Mouse (Mus musculus) spleen, adult 2 months (tissue): ENCODE results near the gene Il4i1. TPM values are rescaled to one million over a fixed set of nuclear protein-coding genes. Genes with fewer than 3 reads are reported as not detected.
A peak's percentile ranks its signal among the peaks of the same experiment; 100 is the strongest.

Source experiments
- DNase-seq, 2 experiments: peaks; one replicate each; pipeline versions ENCODE4 v3.0.0 to v3.0.0-alpha.2; 2012 to 2021; ENCODE audit warnings: low spot score in 2 of 2, low read depth in 1 of 2
- H3K27ac ChIP-seq: fragments of 200-500 bp; 2 replicates; pipeline ENCODE4 v1.5.1; 2012; ENCODE audit warnings: low read length, inconsistent platforms; ENCODE audit not compliant: insufficient read depth
- H3K27me3 ChIP-seq: fragments of 200-500 bp; 2 replicates; pipeline ENCODE4 v1.6.1; 2012; ENCODE audit warnings: mild to moderate bottlenecking, moderate library complexity, low read length, inconsistent platforms; ENCODE audit not compliant: control insufficient read depth, insufficient read depth
- H3K36me3 ChIP-seq: fragments of 200-500 bp; 2 replicates; pipeline ENCODE4 v1.6.1; 2012; ENCODE audit warnings: mild to moderate bottlenecking, low read length, inconsistent platforms; ENCODE audit not compliant: control insufficient read depth, insufficient read depth
- H3K4me1 ChIP-seq: fragments of 200-500 bp; 2 replicates; pipeline ENCODE4 v1.6.1; 2011; ENCODE audit warnings: inconsistent platforms; ENCODE audit not compliant: control insufficient read depth, insufficient read depth, insufficient read length
- H3K4me3 ChIP-seq: fragments of 200-500 bp; 2 replicates; pipeline ENCODE4 v1.5.1; 2011; ENCODE audit warnings: mild to moderate bottlenecking, inconsistent platforms; ENCODE audit not compliant: insufficient read depth, insufficient read length; ENCODE audit errors: extremely low read depth
- CTCF ChIP-seq: fragments of 200-500 bp; IDR thresholded peaks from 2 replicates; pipeline ENCODE4 v1.5.1; 2011; ENCODE audit warnings: mild to moderate bottlenecking, inconsistent platforms; ENCODE audit not compliant: insufficient read depth, insufficient read length, insufficient replicate concordance; ENCODE audit errors: extremely low read depth
- POLR2A ChIP-seq: fragments of 200-500 bp; IDR thresholded peaks from 2 replicates; pipeline ENCODE4 v1.6.1; 2011; ENCODE audit warnings: low read depth, low read length, inconsistent platforms
- WGBS: fragments of 180-500 bp; shearing (Covaris S2); methylation state at CpG from one replicate; pipeline ENCODE4 v1.1.7; 2018; 5-methylcytosine and 5-hydroxymethylcytosine counted together
- polyA plus RNA-seq: library from polyadenylated mRNA; depleted of rRNA; stranded (reverse); fragments of >200 nt; gene quantifications from 2 replicates; pipeline ENCODE4 v1.2.3, GENCODE M21; 2012; rRNA removed

Gene Il4i1
- 175 and 251 TPM in 2 replicates for polyA plus RNA-seq

- DNase-seq = peak; percentile 98 to 99
- Histone ChIP-seq H3K4me1 (peaks cover 7% of the 10 kb centered on the region), H3K36me3 (no peaks in the 10 kb centered on the region), H3K27ac (peak within 1 kb of the TSS; percentile 92), H3K27me3 (no peaks in the 10 kb centered on the region), H3K4me3 (peak within 1 kb of the TSS; percentile 93)
- no peak for TF ChIP-seq CTCF
- peak; percentile 60 for TF ChIP-seq POLR2A
- under 1% methylated on average over 59 of the region's 62 CpGs for WGBS
These were observed at the start of gene Il4i1, which contains the start of gene Nup62 for GRCm38 (mm10) chr7:44815721-44816469. TSS of gene Il4i1 (plus strand) at chr7:44816387. TSS of gene Nup62 (plus strand) at chr7:44816088.

GRCm38 (mm10) chr7:44768129-44768528 lies 48.1 kb upstream of the Il4i1 start:
- Histone ChIP-seq H3K36me3 (peaks cover 52% of the 10 kb centered on the region), H3K27ac (no peak overlapping the region), H3K4me3 (no peak overlapping the region), H3K27me3 (no peaks in the 10 kb centered on the region), H3K4me1 (no peaks in the 10 kb centered on the region)
- no peak for DNase-seq
- WGBS = 89% methylated on average over 5 of the region's 5 CpGs
- TF ChIP-seq POLR2A (no peak), CTCF (no peak)

- Histone ChIP-seq H3K4me1 (no peaks in the 10 kb centered on the region), H3K27me3 (no peaks in the 10 kb centered on the region), H3K27ac (no peak overlapping the region), H3K4me3 (no peak overlapping the region), H3K36me3 (peaks cover 51% of the 10 kb centered on the region)
- 60% methylated on average over 6 of the region's 6 CpGs for WGBS
- DNase-seq = no peak
- no peak for TF ChIP-seq POLR2A
- no peak for TF ChIP-seq CTCF
These were observed 46.1 kb upstream of the Il4i1 start for GRCm38 (mm10) chr7:44770046-44770578.

- WGBS = 59% methylated on average over 8 of the region's 8 CpGs
These were observed 43.5 kb upstream of the Il4i1 start for GRCm38 (mm10) chr7:44772591-44773204.

GRCm38 (mm10) chr7:44776849-44777498 lies 39.2 kb upstream of the Il4i1 start:
- DNase-seq = no peak
- 91% methylated on average over 9 of the region's 9 CpGs for WGBS
- Histone ChIP-seq H3K4me3 (no peak overlapping the region), H3K27me3 (no peaks in the 10 kb centered on the region), H3K27ac (no peak overlapping the region), H3K4me1 (no peaks in the 10 kb centered on the region), H3K36me3 (peaks cover 19% of the 10 kb centered on the region)
- TF ChIP-seq CTCF (no peak), POLR2A (no peak)

More at GRCm38 (mm10) chr7:44772591-44773204, 43.5 kb upstream of the Il4i1 start:
- H3K27ac ChIP-seq = no peak overlapping the region
- TF ChIP-seq CTCF (no peak), POLR2A (no peak)
- no peak for DNase-seq
- H3K36me3 ChIP-seq = peaks cover 41% of the 10 kb centered on the region
- H3K4me3 ChIP-seq = no peak overlapping the region
- H3K4me1 ChIP-seq = no peaks in the 10 kb centered on the region
- no peaks in the 10 kb centered on the region for H3K27me3 ChIP-seq

DNA sequence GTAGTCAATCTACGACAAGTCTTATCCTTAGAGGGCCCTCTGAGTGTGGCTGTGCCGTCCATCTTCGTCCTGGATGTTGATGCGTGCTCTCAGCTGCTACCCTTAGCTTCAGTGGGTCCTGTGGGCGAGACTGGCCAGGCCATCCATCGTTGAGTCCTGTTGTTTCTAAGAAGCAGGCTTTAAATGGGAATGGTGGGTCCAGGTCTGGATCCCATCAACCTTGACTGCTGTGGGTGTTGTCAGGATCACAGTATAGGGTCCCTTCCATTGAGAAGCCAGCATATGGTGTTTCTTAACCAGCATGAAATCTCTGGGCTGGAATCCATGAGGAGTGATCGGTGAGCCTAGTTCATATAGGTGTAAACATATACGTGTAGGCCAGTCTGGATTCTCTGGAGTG lies 36.1 kb upstream of the Il4i1 start:
- no peak for DNase-seq
- 90% methylated on average over 8 of the region's 8 CpGs for WGBS
- H3K27ac ChIP-seq = no peak overlapping the region
- no peak overlapping the region for H3K4me3 ChIP-seq
- H3K36me3 ChIP-seq = peaks cover 13% of the 10 kb centered on the region
- H3K4me1 ChIP-seq = no peaks in the 10 kb centered on the region
- TF ChIP-seq POLR2A (no peak), CTCF (no peak)
- no peaks in the 10 kb centered on the region for H3K27me3 ChIP-seq

GRCm38 (mm10) chr7:44789531-44789930 lies 26.7 kb upstream of the Il4i1 start:
- WGBS = 88% methylated on average over 3 of the region's 3 CpGs
- H3K36me3 ChIP-seq = no peaks in the 10 kb centered on the region
- no peak overlapping the region for H3K27ac ChIP-seq
- no peaks in the 10 kb centered on the region for H3K4me1 ChIP-seq
- H3K27me3 ChIP-seq = no peaks in the 10 kb centered on the region; the same call in 1 of the 2 replicates
- no peak overlapping the region for H3K4me3 ChIP-seq
- TF ChIP-seq CTCF (no peak), POLR2A (no peak)
- no peak for DNase-seq
